Mouse (Mus musculus) embryo, embryonic 9.5 days (tissue): Measurements from ENCODE around the gene Cecr2.
"Not testable (repeated sequence)": the region's sequence is repeated elsewhere in the genome, so short reads cannot be mapped to it uniquely, and the experiment has no call there.

Source experiments
- DNase-seq: peaks from one replicate; pipeline ENCODE4 v3.0.0-alpha.2; 2017; ENCODE audit errors: extremely low spot score

The Cecr2 gene

GRCm38 (mm10) chr6:120773149-120773628, 107.0 kb downstream of the Cecr2 start, which contains the start of gene Slc25a18:
Gene Slc25a18, plus strand, starts transcription at chr6:120773578.
- no peak for DNase-seq

GRCm38 (mm10) chr6:120773763-120774162, 107.6 kb downstream of the Cecr2 start:
- no peak for DNase-seq

- no peak for DNase-seq
Measured at GRCm38 (mm10) chr6:120776286-120776685, 110.1 kb downstream of the Cecr2 start.

- no peak for DNase-seq
Measured at GRCm38 (mm10) chr6:120777533-120777932, 111.4 kb downstream of the Cecr2 start.

GRCm38 (mm10) chr6:120778226-120778625, 112.1 kb downstream of the Cecr2 start:
- no peak for DNase-seq

GRCm38 (mm10) chr6:120782948-120783347, 116.8 kb downstream of the Cecr2 start:
- no peak for DNase-seq

GRCm38 (mm10) chr6:120784351-120784750, 118.2 kb downstream of the Cecr2 start:
- DNase-seq = no peak

- no peak for DNase-seq
Measured at GRCm38 (mm10) chr6:120788068-120788607, 122.0 kb downstream of the Cecr2 start.

GRCm38 (mm10) chr6:120788904-120789303, 122.7 kb downstream of the Cecr2 start:
- DNase-seq = no peak

GRCm38 (mm10) chr6:120790153-120790552, 124.0 kb downstream of the Cecr2 start:
- no peak for DNase-seq

- no peak for DNase-seq
Measured at GRCm38 (mm10) chr6:120790717-120791116, 124.5 kb downstream of the Cecr2 start.

GRCm38 (mm10) chr6:120792947-120793346, 126.8 kb downstream of the Cecr2 start:
- no peak for DNase-seq

GRCm38 (mm10) chr6:120795422-120796086, 129.4 kb downstream of the Cecr2 start:
- no peak for DNase-seq

GRCm38 (mm10) chr6:120796111-120796510, 129.9 kb downstream of the Cecr2 start:
- no peak for DNase-seq

GRCm38 (mm10) chr6:120798019-120798418, 131.8 kb downstream of the Cecr2 start:
- DNase-seq = no peak

GRCm38 (mm10) chr6:120798905-120799304, 132.7 kb downstream of the Cecr2 start:
- DNase-seq = no peak

- no peak for DNase-seq
Measured at GRCm38 (mm10) chr6:120799581-120800041, 133.4 kb downstream of the Cecr2 start.

GRCm38 (mm10) chr6:120806999-120807737, 141.0 kb downstream of the Cecr2 start:
- DNase-seq = no peak

GRCm38 (mm10) chr6:120807738-120808081, 141.5 kb downstream of the Cecr2 start:
- DNase-seq = no peak

- not testable (repeated sequence) for DNase-seq
Measured at GRCm38 (mm10) chr6:120811999-120812398, 145.8 kb downstream of the Cecr2 start.

- no peak for DNase-seq
Measured at GRCm38 (mm10) chr6:120819294-120819693, 153.1 kb downstream of the Cecr2 start.

GRCm38 (mm10) chr6:120820144-120820543, 154.0 kb downstream of the Cecr2 start:
- no peak for DNase-seq
